Mouse (Mus musculus) urinary bladder, postnatal 10 days (tissue): ENCODE results near the gene Ptprn2.
"Not testable (repeated sequence)": the region's sequence is repeated elsewhere in the genome, so short reads cannot be mapped to it uniquely, and the experiment has no call there.

Experiments
- DNase-seq: peaks from one replicate; pipeline ENCODE4 v3.0.0; 2022; ENCODE audit warnings: low spot score

Ptprn2 gene

DNA sequence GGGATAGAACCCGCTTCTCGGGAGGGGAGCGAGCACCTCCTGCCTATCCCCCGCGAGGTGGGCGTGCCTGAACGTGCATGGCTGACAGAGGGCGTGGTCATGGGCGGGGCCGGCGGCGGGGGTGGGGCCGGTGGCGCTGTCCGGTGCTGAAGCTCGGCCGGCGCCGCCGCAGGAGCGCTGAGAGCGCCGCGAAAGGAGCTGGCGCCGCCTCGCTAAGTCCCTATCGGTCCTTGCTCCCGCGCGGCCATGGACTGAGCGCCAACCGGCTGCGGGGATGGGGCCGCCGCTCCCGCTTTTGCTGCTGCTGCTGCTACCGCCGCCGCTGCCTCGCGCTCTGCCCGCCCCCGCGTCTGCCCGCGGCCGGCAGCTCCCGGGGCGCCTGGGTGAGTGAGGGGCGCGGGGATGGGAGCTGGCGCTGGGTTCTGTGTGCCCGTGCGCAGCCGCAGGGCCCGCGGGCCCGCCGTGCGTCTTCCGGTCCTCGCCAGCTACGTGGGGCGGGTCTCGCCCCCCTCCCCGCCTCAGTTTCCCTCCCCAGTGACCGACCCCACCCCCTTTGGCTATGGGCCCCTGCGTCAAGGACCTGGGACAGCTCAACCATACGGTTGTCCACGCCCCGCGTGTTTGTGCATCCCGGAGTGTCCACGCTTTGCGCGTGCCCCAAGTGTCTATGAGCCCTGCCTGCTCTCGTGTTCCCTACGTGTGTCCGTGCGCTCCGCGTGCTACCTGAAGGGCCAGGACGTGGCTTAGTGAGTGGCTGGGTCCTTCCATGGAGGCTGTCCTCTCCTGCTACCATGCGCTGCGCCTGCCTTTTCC, at the start of gene Ptprn2:
Gene Ptprn2, plus strand, starts transcription at position 130 of the 813 bp plus-strand sequence.
- DNase-seq = no peak

DNA sequence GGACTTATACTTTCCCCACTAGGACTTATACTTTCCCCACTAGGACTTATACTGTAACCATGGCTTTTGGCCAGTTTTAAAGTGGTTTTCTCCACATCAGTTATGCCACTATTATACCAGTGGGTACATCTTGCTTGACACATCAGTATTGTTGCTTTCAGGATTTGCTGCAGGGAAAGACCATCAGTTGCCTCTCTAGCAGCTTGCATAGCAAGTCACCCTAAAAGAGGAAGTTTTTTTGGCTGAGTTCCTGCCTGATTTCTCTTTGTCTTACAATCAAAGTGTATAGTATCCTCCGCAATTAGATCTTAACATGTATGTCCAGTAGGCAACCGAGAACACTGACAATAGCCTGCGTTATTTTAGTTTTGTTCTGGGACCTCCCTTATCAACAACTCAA, 49.4 kb upstream of the Ptprn2 start:
- DNase-seq = no peak

DNA sequence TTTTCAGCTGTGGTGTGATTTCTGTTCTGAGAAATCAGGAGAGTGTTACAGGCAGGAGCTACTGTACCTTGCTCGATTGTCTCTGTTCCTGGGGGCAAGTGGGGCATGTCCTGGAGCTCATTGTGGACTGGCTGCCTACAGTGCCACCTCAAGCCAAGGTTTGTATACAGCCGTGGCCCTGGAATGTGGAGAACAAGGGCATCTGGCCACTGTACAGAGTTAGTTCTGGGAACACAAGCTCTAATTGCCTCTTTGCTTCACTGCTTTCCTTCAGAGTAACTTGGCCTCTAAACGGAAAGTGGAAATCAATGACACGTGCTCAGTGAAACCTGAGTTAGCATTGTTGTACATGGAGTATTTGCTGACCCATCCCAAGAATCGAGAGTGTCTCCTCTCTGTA, 46.9 kb upstream of the Ptprn2 start:
- no peak for DNase-seq

DNA sequence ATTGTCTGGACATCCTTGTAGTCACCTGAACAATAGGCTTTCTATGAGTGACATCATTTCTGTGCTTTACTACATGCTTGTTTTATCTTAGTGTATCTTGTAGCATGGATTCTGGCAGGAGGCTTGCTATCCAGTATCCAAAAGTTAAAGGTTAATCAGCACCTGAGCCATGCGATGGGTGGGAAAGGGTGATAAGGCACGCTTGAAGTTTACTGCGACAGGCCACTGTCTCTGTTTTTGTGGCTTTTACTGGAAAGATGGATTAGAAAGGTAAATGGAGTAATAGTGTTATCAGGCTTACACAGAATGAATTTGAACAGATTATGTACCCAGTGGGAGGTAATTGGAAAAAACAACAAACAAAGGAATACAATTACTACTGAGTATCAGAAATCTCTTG, 43.3 kb upstream of the Ptprn2 start:
- no peak for DNase-seq

DNA sequence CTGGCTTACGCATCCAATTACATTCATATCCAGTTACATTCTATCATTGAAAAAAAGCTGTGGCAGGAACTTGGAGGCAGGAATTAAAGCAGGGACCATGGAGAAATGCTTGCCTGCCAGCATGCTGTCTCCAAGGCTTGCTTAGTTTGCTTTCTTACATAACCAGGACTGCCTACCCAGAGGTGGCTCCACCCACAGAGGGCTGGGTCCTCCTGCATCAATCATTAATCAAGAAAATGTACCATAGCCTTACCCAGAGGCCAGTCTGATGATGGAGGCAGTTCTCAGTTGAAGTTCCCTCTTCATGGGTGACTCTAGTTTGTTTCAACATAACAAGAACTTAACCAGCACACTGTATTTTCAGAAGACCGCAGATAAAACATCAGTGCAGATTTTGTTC, 36.0 kb upstream of the Ptprn2 start:
- no peak for DNase-seq

DNA sequence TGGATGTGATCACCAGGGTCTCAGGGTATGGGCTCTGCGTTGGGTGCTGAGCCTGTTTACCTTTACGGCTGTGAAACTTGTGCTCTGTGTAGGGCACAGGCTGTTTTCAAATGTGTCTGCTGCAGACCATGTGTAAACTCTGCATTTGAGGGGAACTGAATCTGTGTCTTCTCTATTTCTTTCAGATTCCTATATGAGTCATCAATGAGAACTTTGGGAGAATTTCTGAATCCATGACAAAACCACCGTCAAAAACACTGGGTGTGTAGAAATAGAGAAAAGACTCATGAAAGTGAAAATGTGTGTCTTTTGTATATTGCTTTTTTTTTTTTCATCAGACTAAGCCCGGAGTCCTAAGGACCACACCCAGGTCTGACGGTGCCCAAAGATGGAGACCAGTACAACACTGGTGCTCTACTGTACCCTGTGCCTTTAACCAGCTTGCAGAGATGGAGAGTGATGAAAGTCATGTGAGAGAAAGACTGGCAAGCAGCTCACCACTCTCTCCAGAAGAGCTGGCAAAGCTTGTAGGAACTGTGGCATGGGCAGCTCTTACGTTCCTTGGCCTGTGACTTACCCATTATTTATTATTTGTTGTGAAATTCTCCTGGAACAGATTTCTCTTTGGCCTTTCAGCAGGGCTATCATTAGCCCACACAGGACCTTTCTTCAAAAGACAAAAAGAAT, 25.0 kb upstream of the Ptprn2 start:
- no peak for DNase-seq

DNA sequence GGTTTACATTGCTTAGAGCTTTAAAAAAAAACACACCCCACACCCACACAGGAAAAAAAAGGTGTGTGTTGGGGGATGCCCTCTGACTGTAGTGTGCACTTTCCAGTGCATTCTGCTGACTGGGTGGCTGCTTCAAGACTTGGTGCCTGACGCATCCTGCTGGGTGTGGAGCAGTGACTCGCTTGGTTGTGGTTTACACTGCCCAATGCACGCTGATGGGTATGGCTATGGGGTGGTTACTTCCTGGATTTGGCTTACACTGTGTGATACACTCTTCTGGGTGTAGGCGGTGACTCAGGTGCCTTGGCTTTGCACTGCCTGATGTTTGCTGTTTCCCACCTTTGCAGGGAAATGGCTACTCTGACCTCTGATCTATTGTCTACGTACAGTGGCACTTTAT, 18.5 kb upstream of the Ptprn2 start:
- no peak for DNase-seq

DNA sequence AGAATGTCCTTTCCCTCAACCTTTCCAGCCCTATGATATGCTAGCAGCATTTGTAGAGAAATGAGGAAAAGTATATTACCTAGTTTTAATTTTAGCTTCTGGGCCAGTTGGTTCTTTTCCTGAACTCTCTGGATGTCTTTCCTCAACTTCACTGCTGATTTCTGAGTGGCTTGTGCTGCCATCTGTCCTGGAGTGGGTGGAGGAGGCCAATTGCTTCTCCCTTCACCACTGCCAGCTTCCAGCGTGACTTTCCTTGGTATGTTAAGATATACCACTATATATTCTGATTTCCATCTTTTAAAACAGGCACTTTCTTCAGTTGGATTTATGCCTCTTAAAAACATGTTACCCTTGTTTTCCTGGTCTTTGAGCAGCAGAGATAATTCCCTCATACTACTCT, 17.2 kb upstream of the Ptprn2 start:
- DNase-seq = no peak

DNA sequence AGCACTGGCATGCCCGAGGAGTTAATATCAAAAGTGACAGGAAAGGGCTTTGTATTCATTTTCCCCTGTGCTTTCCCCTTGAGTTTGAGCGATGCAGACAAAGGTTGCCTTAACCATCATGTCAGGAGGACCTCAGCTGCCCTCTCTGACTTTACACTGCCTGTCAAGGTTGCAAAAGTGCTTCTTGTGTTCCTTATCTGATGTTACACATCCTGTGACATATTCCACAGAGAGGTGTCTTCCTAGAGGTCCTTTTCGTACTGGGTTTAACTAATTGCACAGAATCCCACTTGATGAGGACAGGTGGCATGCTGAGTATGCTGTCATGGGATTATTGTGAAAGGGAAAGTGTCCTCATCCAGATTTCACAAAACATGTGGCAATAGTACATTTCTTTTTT, 16.4 kb upstream of the Ptprn2 start:
- no peak for DNase-seq

DNA sequence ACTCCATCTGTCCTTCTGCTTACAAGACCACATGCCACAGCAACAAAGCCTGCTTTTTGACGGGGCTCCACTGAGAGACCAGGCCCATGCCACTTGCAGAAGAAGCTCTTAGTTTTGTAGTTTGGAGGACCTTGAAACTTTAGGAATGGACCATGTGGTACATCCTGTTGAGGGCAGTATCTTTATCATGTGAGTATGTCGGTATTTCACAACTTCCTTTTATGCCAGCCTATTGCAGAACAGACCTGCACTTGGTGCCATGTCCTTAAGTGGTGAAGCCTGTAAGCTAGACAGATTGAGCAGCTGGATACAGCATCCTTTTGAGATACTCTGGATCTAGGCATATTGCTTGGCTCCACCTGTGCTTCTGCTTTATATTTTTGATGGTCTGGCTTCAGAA, 12.3 kb upstream of the Ptprn2 start:
- no peak for DNase-seq

DNA sequence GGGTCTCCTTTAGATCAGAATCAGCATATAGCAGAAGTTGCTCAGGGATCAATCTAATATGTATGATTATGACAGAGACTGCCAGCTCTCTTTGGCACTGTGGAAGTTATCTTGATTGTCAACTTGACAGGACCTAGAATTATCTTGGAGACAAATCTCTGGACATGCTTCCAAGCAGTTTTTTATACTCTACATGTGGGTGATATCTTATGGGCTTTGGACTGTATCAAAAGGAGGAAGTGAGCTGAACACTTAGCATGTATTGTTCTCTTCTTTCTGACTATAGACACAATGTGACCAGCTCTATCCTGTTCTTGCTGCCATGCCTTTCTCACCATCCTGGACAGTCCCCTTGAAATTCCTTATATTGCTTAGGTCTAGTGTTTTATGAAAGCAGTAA, 11.8 kb upstream of the Ptprn2 start:
- no peak for DNase-seq

DNA sequence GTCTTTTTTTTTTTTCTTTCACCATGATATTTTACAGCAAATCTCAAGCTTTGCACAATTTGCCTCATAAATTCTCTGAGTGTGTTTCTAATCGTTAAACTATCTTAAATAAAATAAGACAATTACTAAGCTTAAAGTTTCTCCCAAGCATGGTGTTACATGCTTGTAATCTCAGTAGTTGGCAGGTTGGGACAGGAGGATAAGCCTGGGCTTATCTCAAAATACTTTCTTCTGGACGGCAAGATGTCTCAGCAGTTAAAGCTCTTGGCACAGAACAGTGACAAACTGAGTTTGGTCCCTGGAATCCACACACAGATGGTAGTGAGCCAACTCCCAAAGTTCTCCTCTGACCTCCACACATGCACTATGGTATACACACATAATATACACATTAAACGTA, 10.8 kb upstream of the Ptprn2 start:
- DNase-seq = no peak

DNA sequence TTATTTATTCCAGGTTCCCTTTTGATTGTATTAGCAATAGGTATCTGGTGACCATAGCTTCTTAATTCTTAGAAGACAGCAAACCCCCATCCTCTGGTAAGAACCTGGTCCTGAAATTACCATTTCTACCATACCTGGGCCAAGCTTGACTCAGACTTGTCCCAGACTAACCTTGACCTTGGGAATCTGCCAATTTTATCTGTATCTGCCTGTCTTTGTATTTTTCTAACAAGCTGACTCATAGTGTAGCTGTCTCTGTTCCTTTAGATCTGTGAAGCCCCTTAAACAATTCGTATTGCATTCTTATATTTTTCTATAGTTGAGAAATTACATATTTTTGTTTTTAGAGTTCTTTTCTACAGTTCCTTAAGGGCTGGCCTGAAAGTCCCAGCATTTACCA, 6.7 kb upstream of the Ptprn2 start:
- no peak for DNase-seq

DNA sequence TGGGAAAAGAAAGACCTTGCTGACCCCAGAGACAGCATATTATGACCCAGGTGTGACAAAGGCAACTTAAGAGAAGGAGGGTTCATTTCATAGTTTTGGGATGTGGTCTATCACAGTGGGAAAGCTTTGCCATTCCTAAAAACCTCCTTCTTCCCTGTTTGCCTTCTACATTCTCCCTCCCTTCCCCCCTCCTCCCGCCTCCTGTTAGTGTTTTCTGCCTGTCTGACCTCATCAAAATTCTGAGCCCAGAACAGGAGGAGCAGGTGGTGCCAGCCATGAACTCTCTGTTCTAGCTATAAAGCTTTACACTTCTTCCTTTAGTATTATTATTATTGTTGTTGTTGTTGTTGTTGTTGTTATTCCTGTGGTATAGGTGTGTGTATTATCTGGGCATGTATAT, 3.6 kb upstream of the Ptprn2 start:
- no peak for DNase-seq

DNA sequence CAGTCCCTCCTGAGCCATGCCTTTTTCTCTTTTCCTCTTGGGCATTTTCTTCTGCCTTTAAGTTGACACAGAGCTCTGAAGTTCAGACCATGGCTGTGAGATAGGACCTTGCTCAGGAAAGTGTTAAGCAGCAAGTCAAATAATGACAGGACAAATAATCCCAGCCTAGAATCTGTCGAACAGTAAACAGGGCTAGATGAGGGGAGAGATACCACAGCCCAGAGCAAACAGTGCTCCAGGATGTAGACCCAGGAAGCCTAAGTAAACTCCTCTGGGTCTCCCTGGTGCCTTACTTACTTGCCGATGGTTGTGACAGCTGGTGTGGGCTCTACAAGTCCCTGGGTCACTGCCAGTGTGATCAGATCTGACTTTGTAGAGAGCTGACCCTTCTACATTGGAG, 1.9 kb upstream of the Ptprn2 start:
- no peak for DNase-seq

DNA sequence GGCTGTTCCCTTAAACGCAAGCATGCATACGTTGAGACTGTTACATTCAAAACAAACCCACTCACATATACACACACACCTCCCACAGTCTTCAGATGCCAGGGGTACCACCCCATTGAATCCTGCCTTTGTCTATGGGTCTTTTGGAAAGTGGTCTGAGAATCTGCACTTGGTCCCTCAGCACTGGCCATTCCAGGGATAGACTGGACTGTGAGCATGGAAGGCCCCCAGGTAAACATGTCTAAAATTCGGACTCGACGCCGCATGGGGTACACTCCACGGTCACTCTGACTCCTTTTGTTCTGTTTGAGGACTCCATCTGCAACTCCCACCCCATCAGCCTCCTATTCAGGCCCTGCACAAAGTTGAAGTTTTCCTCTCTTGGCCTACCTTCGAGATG, 529 bp upstream of the Ptprn2 start:
- DNase-seq = no peak

DNA sequence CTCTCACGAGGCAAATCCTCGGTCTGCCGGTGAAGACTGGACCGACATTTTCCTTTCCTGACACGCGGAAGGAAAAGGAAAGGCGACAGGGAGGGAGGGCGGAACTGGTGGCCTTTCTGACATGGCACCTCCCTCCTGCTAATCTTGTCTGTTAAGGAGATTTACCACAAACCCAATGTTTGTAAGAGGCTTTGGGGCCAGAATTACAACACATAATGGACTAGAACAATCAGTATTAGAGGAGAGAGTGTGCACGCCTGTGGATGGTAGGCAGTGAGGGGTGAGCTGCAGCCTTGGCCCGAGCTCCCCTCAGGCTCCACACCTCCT, 847 bp downstream of the Ptprn2 start:
- DNase-seq = no peak

DNA sequence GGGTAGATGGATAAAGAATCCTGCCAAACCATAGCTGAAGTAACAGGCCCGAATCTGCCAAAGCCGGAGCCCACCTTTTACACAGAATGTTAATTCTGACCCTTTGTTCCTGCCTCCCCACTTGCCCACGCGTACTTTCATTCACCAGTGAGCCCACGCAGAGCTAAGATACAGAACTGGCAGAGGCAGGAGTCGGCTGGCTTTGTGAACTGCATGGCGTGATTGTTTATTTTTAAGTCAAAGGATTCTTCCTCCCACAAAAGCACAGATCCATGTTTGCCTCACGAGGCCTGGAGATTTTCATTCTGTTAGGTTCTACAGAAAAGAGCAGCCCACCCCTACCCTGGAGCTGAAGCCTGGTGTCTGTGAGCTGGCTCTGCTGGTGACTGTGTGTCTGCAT, 3.3 kb downstream of the Ptprn2 start:
- no peak for DNase-seq

DNA sequence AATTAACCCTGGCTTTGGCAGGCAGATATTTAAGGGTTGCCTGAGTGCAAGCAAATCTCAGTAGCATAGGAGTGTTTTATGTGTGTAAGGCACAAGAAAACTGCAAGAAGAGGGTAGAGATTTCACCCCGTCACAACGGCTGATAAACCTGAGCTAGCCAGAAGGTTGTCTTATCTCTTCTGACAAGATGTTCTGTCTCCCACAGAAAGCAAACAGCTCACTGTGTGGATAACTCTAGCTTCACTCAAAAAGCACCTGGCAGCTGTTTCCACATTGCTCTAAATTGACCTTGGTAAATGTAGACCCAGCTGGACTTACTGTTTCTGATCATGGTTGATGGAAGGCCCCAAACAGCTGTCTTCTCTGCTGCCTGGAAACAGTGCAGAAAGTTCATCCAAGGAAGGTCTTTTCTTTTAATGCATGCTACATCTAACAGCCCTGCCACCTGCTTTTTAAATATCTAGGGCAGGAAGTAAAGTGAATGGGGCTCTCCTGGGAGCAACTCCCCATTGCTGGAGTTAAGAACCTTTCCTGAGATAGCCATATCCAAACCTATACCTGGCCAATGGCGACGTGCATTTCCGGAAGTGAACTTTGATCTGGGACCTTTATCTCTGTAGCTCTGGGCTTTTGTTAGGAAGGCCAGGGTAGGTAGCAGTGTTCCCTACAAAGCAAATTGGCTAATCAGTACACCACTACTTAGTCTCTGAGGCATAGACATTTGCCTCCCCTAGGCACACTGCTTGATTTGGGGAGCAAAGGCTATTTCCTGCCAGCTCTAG, 5.2 kb downstream of the Ptprn2 start:
- DNase-seq = no peak

DNA sequence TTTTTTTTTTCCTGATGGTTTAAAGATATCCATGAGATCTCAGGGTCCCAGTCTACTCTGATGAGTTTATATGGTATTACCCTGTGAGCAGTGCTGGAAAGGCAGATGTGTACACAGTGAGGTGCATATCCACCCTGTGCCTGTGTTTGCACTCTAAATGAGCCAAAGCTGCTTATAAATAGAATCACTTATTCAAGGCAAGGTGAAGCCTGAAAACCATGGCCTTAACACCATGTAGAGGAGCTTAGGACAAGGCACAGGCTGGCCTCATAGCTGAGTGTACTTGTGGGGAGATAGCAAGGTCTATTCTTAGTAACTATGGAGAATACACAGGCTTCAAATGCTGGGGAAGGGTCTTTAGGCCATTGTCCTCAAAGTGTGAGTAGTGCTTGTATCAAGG, 13.1 kb downstream of the Ptprn2 start:
- DNase-seq = no peak

DNA sequence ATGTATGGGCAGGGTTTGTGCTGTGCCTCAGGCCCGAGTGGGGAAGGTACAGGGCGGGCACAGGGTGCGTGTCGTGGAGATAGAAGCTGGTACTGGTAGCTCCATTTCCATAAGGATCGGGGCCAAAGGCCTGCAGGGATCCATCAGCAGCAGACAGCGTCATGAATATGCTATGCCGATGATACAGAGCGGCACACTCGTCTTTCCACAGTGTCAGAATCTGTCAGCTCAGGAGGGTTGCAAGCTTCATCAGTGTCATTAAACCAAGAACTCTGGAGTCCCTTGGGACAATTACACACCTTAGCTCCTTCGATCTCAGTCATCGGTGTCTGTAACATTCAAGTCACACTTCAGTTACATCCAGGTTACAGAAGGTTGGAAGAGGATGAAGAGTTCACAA, 15.1 kb downstream of the Ptprn2 start:
- DNase-seq = no peak

DNA sequence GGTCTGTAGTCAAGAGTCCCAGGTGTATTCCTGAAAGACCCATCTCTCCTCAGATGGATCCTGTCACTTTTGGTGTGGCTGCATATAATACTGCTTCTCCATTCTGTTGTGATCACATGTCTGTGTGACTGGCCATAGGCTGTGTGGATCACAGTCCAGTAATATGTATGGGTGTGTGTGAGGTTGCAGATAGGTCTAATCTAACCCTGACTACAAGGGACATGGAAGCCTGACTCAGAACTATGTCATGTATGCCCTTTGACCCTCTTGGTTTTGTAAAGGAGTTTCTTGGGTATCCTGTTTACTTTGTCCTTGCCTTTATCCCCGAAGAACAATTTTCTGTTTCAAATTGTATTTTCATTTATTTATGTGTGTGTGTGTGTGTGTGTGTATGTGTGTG, 27.0 kb downstream of the Ptprn2 start:
- DNase-seq = no peak

DNA sequence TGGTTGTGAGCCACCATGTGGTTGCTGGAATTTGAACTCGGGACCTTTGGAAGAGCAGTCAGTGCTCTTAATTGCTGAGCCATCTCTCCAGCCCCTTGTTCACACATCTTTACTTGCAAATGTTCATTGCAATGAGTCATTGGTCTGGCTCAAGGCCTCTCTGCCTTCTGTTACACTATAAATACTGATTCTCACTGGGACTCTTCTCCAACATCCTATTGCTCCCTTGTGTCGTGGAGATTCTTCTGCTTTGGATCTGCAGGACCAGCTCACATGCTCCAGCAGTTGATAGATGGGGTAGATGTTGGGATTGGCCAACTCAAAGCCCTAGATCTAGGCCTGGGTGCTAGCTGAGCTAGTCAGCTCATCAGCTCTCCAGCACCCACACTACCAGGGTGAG, 28.3 kb downstream of the Ptprn2 start:
- not testable (repeated sequence) for DNase-seq
